Mouse (Mus musculus) cerebellum, adult 2 months (tissue): ENCODE data around the gene Slit1. TPM values are rescaled to one million over a fixed set of nuclear protein-coding genes. Genes with fewer than 3 reads are reported as not detected.

Source experiments
- DNase-seq, 2 experiments: peaks; one replicate each; pipeline ENCODE4 v3.0.0; 2021
- H3K27ac ChIP-seq: fragments of 200-500 bp; 2 replicates; pipeline ENCODE4 v1.5.1; 2012; ENCODE audit warnings: low read length, control low read depth, inconsistent platforms; ENCODE audit not compliant: insufficient read depth
- H3K27me3 ChIP-seq: fragments of 200-500 bp; 2 replicates; pipeline ENCODE4 v1.6.1; 2012; ENCODE audit warnings: inconsistent platforms, mild to moderate bottlenecking, low read length, moderate library complexity; ENCODE audit not compliant: control insufficient read depth, insufficient read depth
- H3K4me1 ChIP-seq: fragments of 200-500 bp; 2 replicates; pipeline ENCODE4 v1.6.1; 2011; ENCODE audit warnings: low read length; ENCODE audit not compliant: control insufficient read depth, insufficient read depth
- H3K4me3 ChIP-seq: fragments of 200-500 bp; replicated peaks from 2 replicates; pipeline ENCODE3; 2011; ENCODE audit warnings: mild to moderate bottlenecking, low read depth, low read length, control low read depth; ENCODE audit not compliant: insufficient read depth
- CTCF ChIP-seq: fragments of 200-500 bp; IDR thresholded peaks from 2 replicates; pipeline ENCODE4 v1.5.1; 2011; ENCODE audit warnings: low read depth, mild to moderate bottlenecking, control low read depth, low read length, moderate library complexity, borderline replicate concordance; ENCODE audit not compliant: insufficient read depth
- POLR2A ChIP-seq: fragments of 200-500 bp; IDR thresholded peaks from 2 replicates; pipeline ENCODE4 v1.6.1; 2011; ENCODE audit warnings: low read length, control low read depth, borderline replicate concordance; ENCODE audit not compliant: insufficient read depth
- WGBS: fragments of 180-500 bp; shearing (Covaris S2); methylation state at CpG from one replicate; pipeline ENCODE4 v1.1.7; 2018; 5-methylcytosine and 5-hydroxymethylcytosine counted together
- polyA plus RNA-seq: library from polyadenylated mRNA; depleted of rRNA; stranded (reverse); fragments of >200 nt; gene quantifications from 2 replicates; pipeline ENCODE4 v1.2.3, GENCODE M21; 2012; rRNA removed

Slit1 gene
- polyA plus RNA-seq, 1 experiment, result 4.9 TPM

DNA sequence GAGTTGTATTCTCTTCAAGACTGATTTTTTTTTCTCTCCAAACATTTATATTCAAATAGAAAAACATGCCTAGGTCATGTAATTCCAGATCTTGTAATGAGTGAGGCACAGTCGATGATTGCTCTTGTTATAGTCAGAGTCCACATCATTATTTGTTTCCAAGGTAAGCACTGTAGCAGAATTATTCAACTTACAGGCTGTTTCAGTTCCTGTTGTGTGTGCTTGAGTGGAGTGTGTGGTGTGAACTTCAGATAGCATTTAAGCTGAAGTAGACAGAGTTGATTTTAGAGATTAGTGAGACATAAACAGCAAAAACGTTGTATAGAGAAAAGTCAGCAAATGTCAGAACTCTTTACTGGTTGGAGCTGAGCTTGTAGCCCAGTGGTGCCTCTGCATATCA lies 174.7 kb downstream of the Slit1 start:
- DNase-seq, result no peak
- no peak for TF ChIP-seq CTCF
- no peak for TF ChIP-seq POLR2A
- H3K27me3 ChIP-seq, result no peaks in the 10 kb centered on the region
- H3K4me1 ChIP-seq, result no peaks in the 10 kb centered on the region
- H3K4me3 ChIP-seq, result no peak overlapping the region
- no peak overlapping the region for H3K27ac ChIP-seq
- WGBS, result 77% methylated on average over 2 of the region's 2 CpGs

DNA sequence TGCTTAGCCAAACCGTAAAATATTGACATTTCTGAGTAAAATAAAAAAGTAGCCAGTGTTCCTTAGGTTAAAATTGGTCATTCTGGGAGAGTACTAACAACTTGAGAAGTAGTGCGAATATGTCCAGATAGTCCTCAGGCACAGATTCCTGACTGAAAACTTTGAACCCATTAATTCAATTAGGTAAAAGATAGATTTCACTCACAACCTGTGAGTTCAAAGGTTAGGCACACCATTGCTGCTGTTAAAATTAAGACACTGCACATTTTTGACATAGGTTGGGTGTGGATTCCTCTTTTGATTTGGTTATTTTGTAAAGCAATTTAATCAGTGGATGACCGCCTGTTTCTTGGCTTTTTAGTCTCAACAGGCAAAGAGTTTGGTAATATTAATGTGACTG lies 182.6 kb downstream of the Slit1 start:
- 95% methylated on average over 3 of the region's 3 CpGs for WGBS
- Histone ChIP-seq H3K4me1 (no peaks in the 10 kb centered on the region), H3K27ac (no peak overlapping the region), H3K27me3 (no peaks in the 10 kb centered on the region), H3K4me3 (no peak overlapping the region)
- DNase-seq, result no peak
- TF ChIP-seq CTCF (no peak), POLR2A (no peak)

DNA sequence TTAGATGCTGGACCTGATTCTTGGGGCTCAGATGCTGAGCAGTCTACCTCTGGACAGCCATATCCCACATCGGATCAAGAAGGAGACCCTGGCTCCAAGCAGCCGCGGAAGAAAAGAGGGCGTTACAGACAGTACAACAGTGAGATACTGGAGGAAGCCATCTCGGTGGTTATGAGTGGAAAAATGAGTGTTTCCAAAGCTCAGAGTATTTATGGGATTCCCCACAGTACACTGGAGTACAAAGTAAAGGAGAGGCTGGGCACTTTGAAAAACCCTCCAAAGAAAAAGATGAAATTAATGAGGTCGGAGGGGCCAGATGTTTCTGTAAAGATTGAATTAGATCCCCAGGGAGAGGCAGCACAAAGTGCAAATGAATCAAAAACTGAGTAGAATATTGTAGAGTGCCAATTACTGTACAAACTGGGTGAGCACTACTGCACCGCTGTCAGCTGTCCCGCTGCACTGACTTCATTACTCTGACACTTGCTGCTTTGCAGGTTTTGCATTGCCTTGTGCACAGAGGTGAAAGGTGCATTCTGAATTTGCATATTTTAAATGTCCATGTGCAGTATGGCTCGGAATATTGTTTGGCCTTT lies 184.5 kb downstream of the Slit1 start:
- Histone ChIP-seq H3K4me3 (no peak overlapping the region), H3K27ac (no peak overlapping the region), H3K27me3 (no peaks in the 10 kb centered on the region), H3K4me1 (no peaks in the 10 kb centered on the region)
- no peak for DNase-seq
- TF ChIP-seq POLR2A (no peak), CTCF (no peak)
- WGBS, result 88% methylated on average over 9 of the region's 9 CpGs

DNA sequence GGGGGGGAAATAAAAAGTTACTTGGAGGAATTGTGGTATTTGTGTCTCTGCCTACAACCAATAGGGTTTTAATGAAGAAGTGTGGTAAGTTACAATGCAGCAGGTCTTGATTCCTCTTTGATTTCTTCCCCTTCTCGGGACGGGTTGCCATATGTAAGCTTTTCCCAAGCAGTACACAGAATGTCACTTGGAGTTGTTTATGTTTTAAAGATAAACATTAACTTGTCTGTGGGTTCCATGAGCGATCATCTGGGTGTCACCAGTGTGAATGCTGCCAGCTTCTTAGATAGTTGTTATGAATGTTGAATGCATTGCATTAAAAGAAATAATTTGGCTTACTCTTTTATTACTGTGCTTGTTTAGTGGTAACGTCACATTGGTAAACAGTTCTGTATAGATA lies 186.0 kb downstream of the Slit1 start:
- TF ChIP-seq POLR2A (no peak), CTCF (no peak)
- WGBS, result 92% methylated on average over 4 of the region's 4 CpGs
- no peaks in the 10 kb centered on the region for H3K4me1 ChIP-seq
- H3K4me3 ChIP-seq, result no peak overlapping the region
- no peaks in the 10 kb centered on the region for H3K27me3 ChIP-seq
- H3K27ac ChIP-seq, result no peak overlapping the region
- no peak for DNase-seq

DNA sequence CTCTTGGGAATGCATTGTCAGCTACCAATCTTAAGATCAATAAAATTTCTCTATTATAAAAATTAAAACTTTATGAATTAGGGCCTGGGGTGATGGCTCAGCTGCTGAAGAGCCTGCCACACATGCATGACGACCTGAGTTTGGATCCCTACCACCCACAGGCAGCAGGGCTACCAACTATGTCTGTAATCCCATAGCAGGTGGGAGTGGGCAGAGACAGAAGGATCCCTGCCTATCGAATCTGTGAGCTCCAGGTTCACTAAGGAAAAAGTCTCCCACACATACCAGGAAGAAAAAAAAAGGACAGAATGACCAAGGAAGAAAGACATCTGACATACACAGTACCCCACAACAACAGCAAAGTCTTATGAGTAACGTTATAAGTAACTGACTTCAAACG lies 186.5 kb downstream of the Slit1 start:
- Histone ChIP-seq H3K27ac (no peak overlapping the region), H3K4me1 (no peaks in the 10 kb centered on the region), H3K27me3 (no peaks in the 10 kb centered on the region), H3K4me3 (no peak overlapping the region)
- no peak for TF ChIP-seq POLR2A
- DNase-seq, result no peak
- 72% methylated on average over 4 of the region's 4 CpGs for WGBS

Other genes starting within 250 kb of the Slit1 start
- gene Gm340, start 161.3 kb downstream of the Slit1 start, polyA plus RNA-seq, result 1.9 and 2.2 TPM in 2 replicates
- 2.4 and 2.5 TPM in 2 replicates for gene Arhgap19, start 58.4 kb upstream of the Slit1 start, polyA plus RNA-seq
- 13.2 and 14.7 TPM in 2 replicates for gene Frat1, start 86.3 kb upstream of the Slit1 start, polyA plus RNA-seq
- gene Frat2, start 104.5 kb upstream of the Slit1 start, polyA plus RNA-seq, result 6.9 and 7.1 TPM in 2 replicates
- gene Rrp12, start 152.5 kb upstream of the Slit1 start, polyA plus RNA-seq, result 15.1 and 16.4 TPM in 2 replicates
- gene Pgam1, start 168.3 kb upstream of the Slit1 start, polyA plus RNA-seq, result 858 and 879 TPM in 2 replicates
- gene Exosc1, start 189.8 kb upstream of the Slit1 start, polyA plus RNA-seq, result 25.6 and 26.3 TPM in 2 replicates
- gene Zdhhc16, start 189.8 kb upstream of the Slit1 start, polyA plus RNA-seq, result 60.9 and 70.4 TPM in 2 replicates
- 54.9 and 65.5 TPM in 2 replicates for gene Mms19, start 237.5 kb upstream of the Slit1 start, polyA plus RNA-seq
- 28.1 and 29.4 TPM in 2 replicates for gene Ubtd1, start 238.1 kb upstream of the Slit1 start, polyA plus RNA-seq